Mouse (Mus musculus): Measurements from ENCODE around the gene Sp110. TPM values are rescaled to one million over a fixed set of nuclear protein-coding genes. Genes with fewer than 3 reads are reported as not detected.

Gene Sp110
- polyA plus RNA-seq, 1 experiment from 2014 or later, result 0.44 TPM

Other genes with a start within 250 kb of the Sp110 start
- gene G530012D18Rik, start 23.1 kb downstream of the Sp110 start, polyA plus RNA-seq (2014; fragmentation: Nextera tagmentation; extraction: Ambion mirVana), result not detected in 2 replicates
- gene Sp140, start 1.6 kb upstream of the Sp110 start, polyA plus RNA-seq (2014; fragmentation: Nextera tagmentation; extraction: Ambion mirVana), result 0.52 and 0.59 TPM in 2 replicates
- 0.32 and 0.37 TPM in 2 replicates for gene Sp100, start 51.2 kb upstream of the Sp110 start, polyA plus RNA-seq (2014; fragmentation: Nextera tagmentation; extraction: Ambion mirVana)
- 0.33 and 0.48 TPM in 2 replicates for gene A630001G21Rik, start 179.8 kb upstream of the Sp110 start, polyA plus RNA-seq (2014; fragmentation: Nextera tagmentation; extraction: Ambion mirVana)
- 62.9 and 74.3 TPM in 2 replicates for gene Cab39, start 194.6 kb upstream of the Sp110 start, polyA plus RNA-seq (2014; fragmentation: Nextera tagmentation; extraction: Ambion mirVana)

Data from forebrain, embryonic 14.5 days (tissue).